Mouse (Mus musculus) neural tube, embryonic 11.5 days (tissue): Measurements from ENCODE around the gene Sult2b1. TPM values are rescaled to one million over a fixed set of nuclear protein-coding genes. Genes with fewer than 3 reads are reported as not detected.
A peak's percentile ranks its signal among the peaks of the same experiment; 100 is the strongest.

Experiments
- ATAC-seq: fragments of 200-750 bp; cut with Nextera tagmentation; 2 replicates; pipeline ENCODE4 v1.8.0; 2017; ENCODE audit warnings: moderate number of reproducible peaks, mild to moderate bottlenecking, moderate TSS enrichment, moderate library complexity; ENCODE audit not compliant: insufficient read depth, low FRiP score, low TSS enrichment
- DNase-seq: peaks from one replicate; pipeline ENCODE4 v3.0.0-alpha.2; 2015; ENCODE audit warnings: low spot score
- H3K27ac ChIP-seq: fragments of 300-500 bp; sonication (generic); 2 replicates; pipeline ENCODE4 v1.5.1; 2014; ENCODE audit warnings: low read depth, mild to moderate bottlenecking, low read length
- H3K27me3 ChIP-seq: fragments of 300-500 bp; sonication (generic); 2 replicates; pipeline ENCODE4 v1.6.1; 2014; ENCODE audit warnings: mild to moderate bottlenecking, low read length, mixed read lengths; ENCODE audit not compliant: control insufficient read depth, insufficient read depth
- H3K36me3 ChIP-seq: fragments of 300-500 bp; sonication (generic); 2 replicates; pipeline ENCODE4 v1.6.1; 2014; ENCODE audit warnings: mild to moderate bottlenecking, low read length, moderate library complexity, mixed read lengths; ENCODE audit not compliant: control insufficient read depth, insufficient read depth
- H3K4me1 ChIP-seq: fragments of 300-500 bp; sonication (generic); 2 replicates; pipeline ENCODE4 v1.6.1; 2014; ENCODE audit warnings: low read length, mixed read lengths; ENCODE audit not compliant: control insufficient read depth, insufficient read depth
- H3K4me2 ChIP-seq: fragments of 300-500 bp; sonication (generic); 2 replicates; pipeline ENCODE4 v1.6.1; 2014; ENCODE audit warnings: low read depth, mild to moderate bottlenecking, moderate library complexity
- H3K4me3 ChIP-seq: fragments of 300-500 bp; sonication (generic); 2 replicates; pipeline ENCODE4 v1.5.1; 2014; ENCODE audit warnings: low read depth, low read length
- H3K9ac ChIP-seq: fragments of 300-500 bp; sonication (generic); 2 replicates; pipeline ENCODE4 v1.6.1; 2014; ENCODE audit warnings: mild to moderate bottlenecking, low read length
- H3K9me3 ChIP-seq: fragments of 300-500 bp; sonication (generic); 2 replicates; pipeline ENCODE4 v1.6.1; 2016; ENCODE audit warnings: low read length; ENCODE audit not compliant: control insufficient read depth
- WGBS: fragments of 180-500 bp; shearing (Covaris S2); extraction: QIAGEN DNeasy Blood & Tissue Kit; methylation state at CpG from one replicate; pipeline ENCODE4 v1.1.7; 2014; 5-methylcytosine and 5-hydroxymethylcytosine counted together
- polyA plus RNA-seq: library from polyadenylated mRNA; unstranded; fragments of >200 nt; fragmentation: Nextera tagmentation; extraction: Ambion mirVana; gene quantifications from 2 replicates; pipeline ENCODE4 v1.2.1, GENCODE M21; 2014

Gene Sult2b1
- polyA plus RNA-seq, 1 experiment from 2014 or later = 1.1 TPM

DNA sequence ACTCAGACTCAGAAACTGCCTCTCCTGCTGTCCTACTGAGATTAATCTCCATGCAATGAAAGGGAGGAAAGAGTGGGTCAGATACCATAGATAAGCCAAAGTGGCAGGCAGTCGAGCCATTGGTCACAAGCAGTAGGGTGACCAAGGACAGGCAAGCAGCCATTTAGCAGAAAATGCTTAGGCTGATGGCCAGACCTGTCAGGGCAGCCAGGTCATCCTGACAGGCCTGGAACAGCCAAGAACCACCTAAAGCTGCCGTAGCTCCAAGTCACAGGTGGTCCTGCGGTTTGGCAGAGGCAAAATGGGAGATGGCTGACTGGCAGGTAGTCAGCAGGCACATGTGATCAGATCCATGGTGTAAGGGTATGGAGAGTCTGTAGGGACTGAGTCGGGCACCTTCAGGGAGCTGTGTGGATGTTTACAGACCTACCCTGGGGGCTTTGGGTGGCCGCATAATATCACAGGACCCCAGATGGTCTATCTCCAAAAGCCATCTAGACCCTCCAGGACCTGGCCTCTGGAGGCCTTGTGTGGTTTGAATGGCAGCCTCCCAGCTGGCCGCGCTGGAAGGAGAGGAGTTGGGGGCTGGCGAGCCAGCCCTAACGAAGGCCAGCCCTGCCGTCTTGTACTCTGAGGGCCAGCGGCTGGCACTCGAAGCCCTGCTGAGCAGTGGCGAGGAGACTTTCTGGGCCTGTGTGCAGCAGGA, 62.7 kb downstream of the Sult2b1 start:
- Histone ChIP-seq H3K9me3 (no peaks in the 10 kb centered on the region), H3K27ac (no peak overlapping the region), H3K9ac (no peak overlapping the region), H3K4me3 (0 out of 2 replicates have a peak overlapping the region, but pooled peaks have one; percentile 2), H3K27me3 (no peaks in the 10 kb centered on the region), H3K4me2 (no peak overlapping the region), H3K4me1 (peaks cover 11% of the 10 kb centered on the region), H3K36me3 (peaks cover 34% of the 10 kb centered on the region)
- no peak for ATAC-seq
- no peak for DNase-seq
- WGBS = 73% methylated on average over 13 of the region's 13 CpGs

DNA sequence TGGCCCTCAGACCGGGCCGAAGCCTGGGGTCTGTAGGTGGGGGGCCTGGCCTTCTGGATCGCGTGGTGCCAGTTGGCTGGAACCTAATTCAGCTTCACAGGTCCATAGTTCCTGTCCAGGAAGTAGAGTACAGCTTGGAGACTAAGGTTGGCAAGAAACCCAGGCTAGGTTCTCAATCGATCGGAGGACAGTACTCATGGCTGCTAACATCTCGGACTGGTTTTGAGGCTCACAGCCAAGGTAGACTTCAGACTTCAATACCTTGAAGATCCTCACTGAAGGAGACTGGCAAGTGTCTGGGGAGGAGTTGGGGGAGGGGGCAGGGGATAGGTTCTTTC, 63.3 kb downstream of the Sult2b1 start:
- Histone ChIP-seq H3K27me3 (no peaks in the 10 kb centered on the region), H3K4me2 (no peak overlapping the region), H3K4me3 (no peak overlapping the region), H3K9me3 (no peaks in the 10 kb centered on the region), H3K27ac (no peak overlapping the region), H3K4me1 (peaks cover 17% of the 10 kb centered on the region), H3K9ac (no peak overlapping the region), H3K36me3 (peaks cover 31% of the 10 kb centered on the region)
- ATAC-seq = no peak
- 79% methylated on average over 7 of the region's 7 CpGs for WGBS
- DNase-seq = no peak

DNA sequence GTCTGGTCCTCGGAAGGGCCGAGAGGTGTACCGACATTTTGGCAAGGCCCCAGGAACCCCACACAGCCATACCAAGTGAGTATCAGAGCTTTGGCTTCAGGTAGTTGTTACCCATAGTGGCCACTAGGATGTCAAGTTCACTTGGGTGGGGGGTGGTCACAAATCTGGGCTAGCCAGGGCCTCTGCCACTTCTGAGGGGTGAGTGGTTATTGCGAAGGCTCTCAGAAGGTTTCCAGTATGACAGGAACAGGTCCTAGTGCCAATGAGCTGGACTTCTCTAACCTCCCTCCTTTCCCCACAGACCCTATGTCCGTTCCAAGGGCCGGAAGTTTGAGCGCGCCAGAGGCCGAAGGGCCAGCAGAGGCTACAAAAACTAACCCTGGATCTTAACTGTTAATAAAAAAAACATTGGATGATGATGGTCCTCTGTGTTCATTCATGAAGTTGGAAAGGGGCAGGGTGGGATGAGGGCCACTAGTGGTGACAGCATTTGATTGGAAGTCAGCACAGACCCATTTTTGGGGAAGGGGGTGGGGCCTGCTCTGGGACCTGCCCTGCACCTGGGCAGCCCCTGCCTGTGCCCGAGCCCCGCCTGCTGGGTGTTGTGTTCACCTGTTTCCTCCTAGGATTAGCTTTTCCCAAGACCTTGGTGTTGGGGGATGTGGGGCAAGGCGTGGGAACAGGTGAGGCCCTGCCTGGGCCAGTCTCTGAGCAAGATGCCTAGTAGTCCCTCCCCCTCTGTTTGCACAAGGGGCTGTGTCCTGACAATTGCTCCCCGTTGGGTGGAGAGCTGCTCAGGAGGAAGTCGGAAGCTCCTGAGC, 63.8 kb downstream of the Sult2b1 start, which contains the start of gene Fam83e:
Gene Fam83e (plus strand): TSS at position 800 of the 821 bp plus-strand sequence.
- ATAC-seq = no peak
- no peak within 1 kb of the TSS for H3K27ac ChIP-seq
- no peak within 1 kb of the TSS for H3K9ac ChIP-seq
- no peak within 1 kb of the TSS for H3K4me2 ChIP-seq
- peaks cover 22% of the 10 kb centered on the region for H3K4me1 ChIP-seq
- no peaks in the 10 kb centered on the region for H3K9me3 ChIP-seq
- H3K36me3 ChIP-seq = peaks cover 31% of the 10 kb centered on the region
- H3K27me3 ChIP-seq = no peaks in the 10 kb centered on the region
- H3K4me3 ChIP-seq = no peak within 1 kb of the TSS
- DNase-seq = no peak
- WGBS = 85% methylated on average over 14 of the region's 14 CpGs

DNA sequence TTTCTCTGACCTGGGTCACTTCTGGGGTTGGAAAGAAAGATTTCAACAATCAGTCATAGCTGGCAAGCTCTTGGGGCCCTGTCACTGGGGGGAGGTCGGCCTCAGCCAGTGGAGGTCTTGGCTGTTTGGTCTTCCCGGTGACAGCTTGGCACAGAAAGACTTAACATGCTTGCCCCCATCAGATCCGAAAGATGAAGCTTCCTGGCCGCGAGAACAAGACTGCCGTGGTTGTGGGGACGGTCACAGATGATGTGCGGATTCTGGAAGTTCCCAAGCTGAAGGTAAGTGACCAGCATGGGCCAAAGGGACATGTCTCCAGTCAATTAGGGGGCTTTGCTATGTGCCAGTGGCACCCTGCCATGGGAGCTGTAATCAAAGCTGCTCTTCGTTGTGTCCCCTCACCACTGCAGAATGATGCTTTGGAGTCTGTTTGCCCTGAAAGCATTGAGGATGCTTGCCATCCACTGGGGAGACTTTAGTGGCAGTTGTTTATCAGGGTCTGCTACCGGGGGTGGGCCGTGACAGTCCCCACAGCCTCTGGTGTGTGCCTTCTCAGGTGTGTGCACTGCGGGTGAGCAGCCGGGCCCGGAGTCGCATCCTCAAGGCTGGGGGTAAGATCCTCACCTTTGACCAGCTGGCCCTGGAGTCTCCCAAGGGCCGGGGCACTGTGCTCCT, 64.6 kb downstream of the Sult2b1 start:
- H3K27ac ChIP-seq = no peak overlapping the region; the same call in 1 of the 2 replicates
- H3K36me3 ChIP-seq = peaks cover 28% of the 10 kb centered on the region
- no peak overlapping the region for H3K9ac ChIP-seq
- peaks cover 25% of the 10 kb centered on the region for H3K4me1 ChIP-seq
- no peak overlapping the region for H3K4me3 ChIP-seq
- WGBS = 92% methylated on average over 15 of the region's 16 CpGs
- H3K9me3 ChIP-seq = no peaks in the 10 kb centered on the region
- no peak for DNase-seq
- H3K4me2 ChIP-seq = no peak overlapping the region
- ATAC-seq = no peak
- H3K27me3 ChIP-seq = no peaks in the 10 kb centered on the region

DNA sequence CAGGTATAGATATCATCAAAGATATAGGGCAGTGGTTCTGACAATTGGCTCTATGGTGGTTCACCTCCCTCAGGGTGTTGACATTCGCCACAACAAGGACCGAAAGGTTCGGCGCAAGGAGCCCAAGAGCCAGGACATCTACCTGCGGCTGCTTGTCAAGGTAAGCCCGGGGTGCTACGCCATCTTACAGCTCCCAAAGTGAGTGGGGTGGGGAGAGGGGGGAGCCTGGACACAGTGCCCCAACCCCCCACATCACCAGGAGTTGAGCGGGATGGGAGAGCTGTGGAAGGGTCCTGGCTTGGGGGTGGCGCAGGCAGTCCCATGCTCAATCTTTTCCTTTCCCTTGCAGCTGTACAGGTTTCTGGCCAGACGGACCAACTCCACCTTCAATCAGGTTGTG, 65.3 kb downstream of the Sult2b1 start:
- peaks cover 31% of the 10 kb centered on the region for H3K4me1 ChIP-seq
- 86% methylated on average over 10 of the region's 10 CpGs for WGBS
- H3K36me3 ChIP-seq = peaks cover 23% of the 10 kb centered on the region
- H3K4me3 ChIP-seq = peak overlapping the region; percentile 97
- no peak overlapping the region for H3K27ac ChIP-seq
- no peaks in the 10 kb centered on the region for H3K27me3 ChIP-seq
- peak overlapping the region; percentile 93 for H3K4me2 ChIP-seq
- no peaks in the 10 kb centered on the region for H3K9me3 ChIP-seq
- H3K9ac ChIP-seq = peak overlapping the region; percentile 98
- no peak for ATAC-seq
- DNase-seq = no peak

DNA sequence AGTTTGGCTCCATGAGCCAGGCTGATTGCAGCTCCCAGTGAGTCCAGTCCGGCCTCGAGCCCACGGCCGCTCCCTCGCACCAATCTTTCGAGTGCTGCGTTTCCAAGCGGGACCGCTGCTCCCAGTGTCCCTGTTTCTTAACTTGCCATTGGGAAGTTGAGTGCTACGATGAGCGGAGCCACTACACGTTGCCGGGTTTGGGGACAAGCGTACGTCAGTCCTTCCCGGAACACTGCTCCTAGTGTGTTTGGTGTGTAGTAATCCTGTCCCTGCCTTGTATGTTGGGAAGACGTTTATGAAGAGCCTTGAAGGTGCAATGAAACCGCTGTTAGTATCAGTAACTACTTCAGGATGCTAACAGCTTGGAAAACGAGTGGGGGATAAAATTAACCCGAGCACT, 66.1 kb downstream of the Sult2b1 start:
- no peaks in the 10 kb centered on the region for H3K9me3 ChIP-seq
- peak overlapping the region; percentile 97 for H3K4me3 ChIP-seq
- peak overlapping the region; percentile 98 for H3K9ac ChIP-seq
- peaks cover 33% of the 10 kb centered on the region for H3K4me1 ChIP-seq
- peak overlapping the region; percentile 88 for H3K27ac ChIP-seq
- H3K4me2 ChIP-seq = peak overlapping the region; percentile 93
- no peaks in the 10 kb centered on the region for H3K27me3 ChIP-seq
- ATAC-seq (no peak), DNase-seq (no peak)
- H3K36me3 ChIP-seq = peaks cover 20% of the 10 kb centered on the region
- WGBS = under 1% methylated on average over 20 of the region's 20 CpGs

DNA sequence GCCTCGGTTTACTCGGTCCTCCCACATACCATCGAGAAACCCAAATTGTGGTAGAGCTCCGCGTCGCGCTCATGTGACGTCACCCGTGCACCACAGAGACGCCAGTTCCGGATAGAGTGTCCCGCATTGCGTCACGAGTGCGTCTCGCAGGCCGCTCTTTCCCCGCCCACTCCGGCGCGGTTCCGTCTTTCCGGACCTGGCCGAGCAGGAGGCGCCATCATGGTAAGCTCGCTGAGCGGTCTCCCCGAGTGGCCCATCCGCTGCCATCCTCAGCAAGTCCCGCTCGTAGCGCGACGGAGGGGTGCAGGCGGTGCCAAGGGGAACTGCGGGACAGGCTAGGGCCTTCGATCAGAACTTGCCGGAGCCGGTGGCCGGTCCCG, 66.6 kb downstream of the Sult2b1 start, which contains the start of gene Sphk2:
Gene Sphk2 (minus strand): TSS at position 85 of the 380 bp plus-strand sequence.
- peak within 1 kb of the TSS; percentile 98 for H3K9ac ChIP-seq
- peaks cover 23% of the 10 kb centered on the region for H3K36me3 ChIP-seq
- H3K4me1 ChIP-seq = peaks cover 33% of the 10 kb centered on the region
- peak within 1 kb of the TSS; percentile 93 for H3K4me2 ChIP-seq
- H3K4me3 ChIP-seq = peak within 1 kb of the TSS; percentile 97
- WGBS = under 1% methylated on average over 41 of the region's 41 CpGs
- ATAC-seq = peak; percentile 58; the same call in 1 of the 2 replicates
- H3K27me3 ChIP-seq = no peaks in the 10 kb centered on the region
- H3K27ac ChIP-seq = peak within 1 kb of the TSS; percentile 88
- DNase-seq = peak; percentile 99
- H3K9me3 ChIP-seq = no peaks in the 10 kb centered on the region

DNA sequence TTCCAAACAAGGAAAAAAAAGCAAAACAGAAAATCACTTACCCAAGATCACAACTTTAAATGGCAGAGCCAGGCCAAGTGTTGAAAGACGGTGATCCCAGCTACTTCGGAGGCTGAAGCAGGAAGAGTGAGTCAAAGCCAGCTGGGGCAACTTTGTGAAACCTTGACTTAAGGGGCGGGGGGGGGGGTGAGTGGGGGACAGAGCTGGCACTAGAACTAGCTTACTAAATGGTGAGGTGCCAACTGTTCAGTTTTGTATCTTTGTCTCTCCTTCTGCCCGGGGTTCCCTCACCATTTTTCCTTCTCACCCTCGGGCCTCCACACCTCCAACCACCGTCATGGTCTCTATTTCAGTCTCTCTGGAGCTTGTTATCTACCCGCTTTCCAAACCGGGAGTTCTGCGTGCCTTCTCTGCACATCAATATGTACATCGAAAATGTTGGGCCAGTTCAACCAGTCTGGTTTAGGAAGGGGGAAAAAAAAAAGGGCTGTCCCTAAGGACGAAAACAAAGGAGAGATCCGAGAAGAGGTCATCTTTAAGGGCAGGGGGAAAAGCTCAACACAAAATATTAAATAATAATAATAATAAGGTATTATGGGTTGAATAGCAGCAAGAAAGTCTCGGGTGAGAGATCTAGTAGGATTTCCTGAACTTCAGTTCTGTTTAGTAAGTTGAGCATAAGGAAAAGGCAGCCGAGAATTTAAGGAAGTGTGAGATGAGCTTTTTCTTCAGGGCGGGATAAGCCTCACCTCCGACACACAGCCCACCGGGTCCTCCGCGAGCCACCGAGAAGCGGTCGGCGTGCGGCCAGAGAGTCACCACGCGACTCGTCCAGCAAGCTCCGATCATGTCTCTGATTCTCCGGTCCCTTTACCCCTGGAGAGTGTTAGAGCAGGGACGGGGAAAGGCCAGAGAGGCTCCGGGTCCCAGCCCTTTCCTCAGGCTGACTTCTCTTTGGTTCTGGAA, 67.2 kb downstream of the Sult2b1 start:
- WGBS = 10% methylated on average over 31 of the region's 31 CpGs
- peak overlapping the region; percentile 88 for H3K27ac ChIP-seq
- H3K9ac ChIP-seq = peak overlapping the region; percentile 86
- peaks cover 33% of the 10 kb centered on the region for H3K4me1 ChIP-seq
- peak overlapping the region; percentile 93 for H3K4me2 ChIP-seq
- H3K36me3 ChIP-seq = peaks cover 20% of the 10 kb centered on the region
- no peak for DNase-seq
- H3K9me3 ChIP-seq = no peaks in the 10 kb centered on the region
- peak overlapping the region; percentile 97 for H3K4me3 ChIP-seq
- H3K27me3 ChIP-seq = no peaks in the 10 kb centered on the region
- peak; percentile 14; the same call in 1 of the 2 replicates for ATAC-seq
